Mouse (Mus musculus) liver, embryonic 12.5 days (tissue): ENCODE measurements around the gene Nmrk1. TPM values are rescaled to one million over a fixed set of nuclear protein-coding genes. Genes with fewer than 3 reads are reported as not detected.

ENCODE experiments used
- ATAC-seq: fragments of 200-750 bp; cut with Nextera tagmentation; 2 replicates; pipeline ENCODE4 v1.8.0; 2017; ENCODE audit warnings: moderate number of reproducible peaks, mild to moderate bottlenecking, moderate library complexity
- H3K27ac ChIP-seq: fragments of 300-500 bp; sonication (generic); 2 replicates; pipeline ENCODE4 v1.5.1; 2016; ENCODE audit warnings: mild to moderate bottlenecking
- H3K27me3 ChIP-seq: fragments of 300-500 bp; sonication (generic); replicated peaks from 2 replicates; pipeline ENCODE4 v1.6.1; 2016; ENCODE audit warnings: mild to moderate bottlenecking, moderate library complexity
- H3K36me3 ChIP-seq: fragments of 300-500 bp; sonication (generic); 2 replicates; pipeline ENCODE4 v1.6.1; 2016; ENCODE audit warnings: mild to moderate bottlenecking, moderate library complexity
- H3K4me1 ChIP-seq: fragments of 300-500 bp; sonication (generic); 2 replicates; pipeline ENCODE4 v1.6.1; 2016
- H3K4me2 ChIP-seq: fragments of 300-500 bp; sonication (generic); 2 replicates; pipeline ENCODE4 v1.6.1; 2016; ENCODE audit warnings: mild to moderate bottlenecking, moderate library complexity
- H3K4me3 ChIP-seq: fragments of 300-500 bp; sonication (generic); 2 replicates; pipeline ENCODE4 v1.5.1; 2016; ENCODE audit warnings: mild to moderate bottlenecking, moderate library complexity
- H3K9ac ChIP-seq: fragments of 300-500 bp; sonication (generic); 2 replicates; pipeline ENCODE4 v1.6.1; 2016; ENCODE audit warnings: mild to moderate bottlenecking, moderate library complexity
- H3K9me3 ChIP-seq: fragments of 300-500 bp; sonication (generic); replicated peaks from 2 replicates; pipeline ENCODE4 v1.6.1; 2016; ENCODE audit warnings: mild to moderate bottlenecking, moderate library complexity
- WGBS: fragments of 180-500 bp; shearing (Covaris S2); methylation state at CpG from one replicate; pipeline ENCODE4 v1.1.7; 2016; ENCODE audit not compliant: insufficient replicate concordance; 5-methylcytosine and 5-hydroxymethylcytosine counted together
- polyA plus RNA-seq: library from polyadenylated mRNA; unstranded; fragments of >200 nt; fragmentation: Nextera tagmentation; extraction: Ambion mirVana; gene quantifications from 2 replicates; pipeline ENCODE4 v1.2.1, GENCODE M21; 2016

The Nmrk1 gene
- polyA plus RNA-seq, 1 experiment from 2014 or later: 7.2 TPM

DNA sequence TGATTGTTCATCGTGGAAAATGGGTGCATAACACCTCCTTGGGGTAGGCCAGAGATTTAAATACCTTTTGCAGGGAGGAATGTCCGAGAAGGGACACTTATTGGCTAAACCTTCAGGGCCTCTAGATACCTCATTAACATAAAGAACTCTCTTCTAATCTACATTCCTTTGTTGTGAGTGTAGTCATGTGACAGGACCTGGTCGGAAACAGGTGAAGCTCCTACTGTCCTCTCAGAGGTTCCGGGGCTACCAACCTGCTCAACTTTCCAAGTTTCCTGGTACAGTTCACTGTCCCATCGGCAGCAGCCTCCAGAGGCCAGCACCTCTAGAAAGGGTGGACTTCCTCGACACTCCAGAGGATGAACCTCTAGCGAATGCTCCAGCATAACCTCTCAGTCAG, 24.2 kb downstream of the Nmrk1 start:
- Histone ChIP-seq H3K27ac (no peak overlapping the region), H3K4me1 (peaks cover 45% of the 10 kb centered on the region), H3K27me3 (no peaks in the 10 kb centered on the region), H3K4me3 (no peak overlapping the region), H3K4me2 (no peak overlapping the region), H3K9me3 (no peaks in the 10 kb centered on the region), H3K9ac (no peak overlapping the region), H3K36me3 (no peaks in the 10 kb centered on the region)
- ATAC-seq: no peak
- WGBS: 73% methylated on average over 7 of the region's 7 CpGs

- H3K9me3 ChIP-seq: no peaks in the 10 kb centered on the region
- no peaks in the 10 kb centered on the region for H3K27me3 ChIP-seq
- no peak overlapping the region for H3K4me2 ChIP-seq
- no peak overlapping the region for H3K4me3 ChIP-seq
- no peak for ATAC-seq
- WGBS: 73% methylated on average over 4 of the region's 4 CpGs
- H3K27ac ChIP-seq: no peak overlapping the region
- H3K4me1 ChIP-seq: peaks cover 40% of the 10 kb centered on the region
- H3K9ac ChIP-seq: no peak overlapping the region
- H3K36me3 ChIP-seq: no peaks in the 10 kb centered on the region
These were observed 26.7 kb downstream of the Nmrk1 start for GRCm38 (mm10) chr19:18658473-18658872.

DNA sequence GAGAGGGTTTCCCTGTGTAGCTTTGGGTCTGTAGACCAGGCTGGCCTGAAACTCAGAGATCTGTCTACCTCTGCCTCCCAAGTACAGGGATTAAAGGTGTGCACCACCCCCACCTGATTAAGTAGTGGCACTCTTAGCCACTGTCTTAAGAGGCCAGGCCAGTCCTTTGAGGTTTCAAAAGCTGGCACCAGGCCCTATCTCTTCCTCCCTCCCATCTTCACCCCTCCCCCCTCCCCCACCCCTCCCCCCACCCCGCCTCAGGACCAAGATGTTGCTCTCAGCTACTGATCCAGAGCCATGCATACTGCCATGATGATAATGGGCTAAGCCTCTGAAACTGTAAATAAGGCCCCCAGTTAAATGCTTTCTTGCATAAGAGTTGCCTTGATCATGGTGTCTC, 27.6 kb downstream of the Nmrk1 start:
- Histone ChIP-seq H3K27me3 (no peaks in the 10 kb centered on the region), H3K36me3 (no peaks in the 10 kb centered on the region), H3K4me3 (no peak overlapping the region), H3K9me3 (no peaks in the 10 kb centered on the region), H3K9ac (no peak overlapping the region), H3K27ac (0 out of 2 replicates have a peak overlapping the region, but pooled peaks have one; percentile 20), H3K4me2 (no peak overlapping the region), H3K4me1 (peaks cover 32% of the 10 kb centered on the region)
- ATAC-seq: peak; percentile 76
- WGBS: 60% methylated on average over 1 of the region's 1 CpGs

- Histone ChIP-seq H3K4me2 (no peak overlapping the region), H3K27me3 (no peaks in the 10 kb centered on the region), H3K9me3 (no peaks in the 10 kb centered on the region), H3K36me3 (no peaks in the 10 kb centered on the region), H3K9ac (no peak overlapping the region), H3K4me3 (no peak overlapping the region), H3K27ac (no peak overlapping the region), H3K4me1 (peaks cover 21% of the 10 kb centered on the region)
- WGBS: 82% methylated on average over 3 of the region's 3 CpGs
- ATAC-seq: no peak
These were observed 28.7 kb downstream of the Nmrk1 start for GRCm38 (mm10) chr19:18660466-18660865.

DNA sequence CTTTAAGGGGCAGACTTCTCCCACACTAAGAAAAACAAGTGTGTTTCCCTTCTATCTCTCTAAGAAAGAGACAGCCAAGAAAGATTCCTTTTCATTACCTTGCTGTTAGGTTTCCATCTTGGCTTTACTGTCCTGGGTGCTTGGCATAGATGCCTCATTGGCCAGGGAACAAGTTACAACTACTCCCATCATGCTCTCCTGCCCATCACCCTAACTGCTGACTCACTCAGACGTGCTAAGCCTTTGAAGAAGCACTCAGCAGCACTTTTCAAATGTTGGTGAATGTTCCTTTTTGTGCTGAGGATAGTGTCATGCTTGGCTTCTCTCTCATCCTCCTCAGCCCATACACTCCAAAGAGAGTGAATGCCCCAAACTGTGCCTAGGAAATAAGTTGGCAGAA, 29.9 kb downstream of the Nmrk1 start:
- Histone ChIP-seq H3K9me3 (no peaks in the 10 kb centered on the region), H3K27me3 (no peaks in the 10 kb centered on the region), H3K4me2 (no peak overlapping the region), H3K36me3 (no peaks in the 10 kb centered on the region), H3K4me3 (no peak overlapping the region), H3K4me1 (peaks cover 20% of the 10 kb centered on the region), H3K9ac (no peak overlapping the region), H3K27ac (no peak overlapping the region)
- peak; percentile 65; the same call in 1 of the 2 replicates for ATAC-seq
- WGBS: 24% methylated on average over 1 of the region's 1 CpGs

DNA sequence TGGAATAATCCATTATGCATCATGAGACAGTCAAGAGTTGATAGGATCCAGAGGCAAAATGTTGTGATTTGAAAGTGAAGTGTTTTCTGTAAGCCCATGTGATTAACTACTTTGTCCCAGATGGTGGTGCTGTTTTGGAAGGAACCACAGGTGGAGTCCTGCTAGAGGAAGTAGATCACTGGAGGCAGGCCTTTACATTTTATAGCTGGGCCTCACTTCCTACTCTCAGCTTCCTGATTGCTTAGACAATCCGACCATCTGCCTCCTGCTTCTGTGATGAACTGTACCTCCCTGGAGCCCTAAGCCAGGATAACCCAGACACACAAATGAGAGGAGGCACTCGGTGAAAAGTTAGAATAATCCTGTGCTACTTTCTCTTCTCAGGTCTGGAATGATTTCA, 32.2 kb downstream of the Nmrk1 start:
- no peak overlapping the region for H3K4me3 ChIP-seq
- H3K9ac ChIP-seq: no peak overlapping the region
- WGBS: 36% methylated on average over 2 of the region's 2 CpGs
- H3K36me3 ChIP-seq: no peaks in the 10 kb centered on the region
- no peak overlapping the region for H3K27ac ChIP-seq
- no peaks in the 10 kb centered on the region for H3K9me3 ChIP-seq
- H3K27me3 ChIP-seq: no peaks in the 10 kb centered on the region
- no peak for ATAC-seq
- no peak overlapping the region for H3K4me2 ChIP-seq
- H3K4me1 ChIP-seq: peaks cover 19% of the 10 kb centered on the region

GRCm38 (mm10) chr19:18666966-18667365, 35.2 kb downstream of the Nmrk1 start:
- H3K9ac ChIP-seq: no peak overlapping the region
- H3K36me3 ChIP-seq: no peaks in the 10 kb centered on the region
- H3K27ac ChIP-seq: no peak overlapping the region
- 81% methylated on average over 7 of the region's 7 CpGs for WGBS
- no peak for ATAC-seq
- no peak overlapping the region for H3K4me2 ChIP-seq
- H3K4me3 ChIP-seq: no peak overlapping the region
- peaks cover 15% of the 10 kb centered on the region for H3K4me1 ChIP-seq
- H3K9me3 ChIP-seq: no peaks in the 10 kb centered on the region
- H3K27me3 ChIP-seq: no peaks in the 10 kb centered on the region

- Histone ChIP-seq H3K27me3 (no peaks in the 10 kb centered on the region), H3K9me3 (no peaks in the 10 kb centered on the region), H3K36me3 (peaks cover 4% of the 10 kb centered on the region; the same call in 1 of the 2 replicates), H3K4me2 (no peak overlapping the region), H3K4me1 (peaks cover 29% of the 10 kb centered on the region), H3K27ac (0 out of 2 replicates have a peak overlapping the region, but pooled peaks have one; percentile 37), H3K9ac (no peak overlapping the region), H3K4me3 (no peak overlapping the region)
- ATAC-seq: no peak
- 91% methylated on average over 7 of the region's 7 CpGs for WGBS
These were observed 37.8 kb downstream of the Nmrk1 start for GRCm38 (mm10) chr19:18669551-18669950.

- under 1% methylated on average over 56 of the region's 58 CpGs for WGBS
- Histone ChIP-seq H3K27ac (peak within 1 kb of the TSS; percentile 93), H3K4me1 (peaks cover 39% of the 10 kb centered on the region), H3K9ac (peak within 1 kb of the TSS; percentile 91), H3K4me2 (peak within 1 kb of the TSS; percentile 82), H3K4me3 (peak within 1 kb of the TSS; percentile 83), H3K9me3 (no peaks in the 10 kb centered on the region), H3K36me3 (peaks cover 4% of the 10 kb centered on the region; the same call in 1 of the 2 replicates), H3K27me3 (no peaks in the 10 kb centered on the region)
- ATAC-seq: peak; percentile 94
These were observed 38.9 kb downstream of the Nmrk1 start, which contains the start of gene Carnmt1 for GRCm38 (mm10) chr19:18670608-18671007. Carnmt1 (plus strand) TSS chr19:18670764.

DNA sequence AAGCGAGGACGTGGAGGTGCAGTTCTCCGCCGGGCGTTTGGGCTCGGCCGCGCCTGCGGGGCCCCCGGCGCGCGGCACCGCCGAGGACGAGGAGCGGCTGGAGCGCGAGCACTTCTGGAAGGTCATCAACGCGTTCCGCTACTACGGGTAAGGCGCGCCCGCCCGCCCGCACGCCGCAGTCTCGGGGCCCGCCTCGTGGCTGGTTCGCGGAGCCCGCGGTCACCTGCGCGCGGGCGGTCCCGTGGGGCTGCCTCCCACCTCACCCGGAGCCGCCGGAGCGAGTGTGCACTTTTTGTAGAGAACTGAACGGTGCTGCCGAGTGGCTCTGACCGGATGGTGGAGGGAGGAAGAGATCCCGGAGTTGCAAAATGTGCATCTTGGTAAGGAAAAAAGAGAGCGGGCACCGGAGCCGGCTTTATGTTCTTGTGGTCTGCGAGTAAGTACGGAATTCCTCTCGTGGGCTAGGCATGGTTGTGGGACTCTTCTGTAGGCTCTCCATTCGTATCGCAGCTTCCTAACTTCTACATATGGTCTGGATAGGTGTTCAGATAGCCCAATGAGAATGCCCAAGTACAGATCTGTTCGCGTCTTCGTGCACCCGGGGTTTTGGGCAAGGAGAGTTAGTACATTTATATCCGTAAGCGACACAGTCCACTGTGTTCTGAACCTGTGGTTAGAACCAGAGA, 39.4 kb downstream of the Nmrk1 start:
- Histone ChIP-seq H3K9me3 (no peaks in the 10 kb centered on the region), H3K36me3 (peaks cover 4% of the 10 kb centered on the region; the same call in 1 of the 2 replicates), H3K27ac (peak overlapping the region; percentile 93), H3K4me2 (peak overlapping the region; percentile 82), H3K9ac (peak overlapping the region; percentile 91), H3K4me3 (peak overlapping the region; percentile 83), H3K27me3 (no peaks in the 10 kb centered on the region), H3K4me1 (peaks cover 45% of the 10 kb centered on the region)
- peak; percentile 75 for ATAC-seq
- WGBS: under 1% methylated on average over 50 of the region's 64 CpGs

DNA sequence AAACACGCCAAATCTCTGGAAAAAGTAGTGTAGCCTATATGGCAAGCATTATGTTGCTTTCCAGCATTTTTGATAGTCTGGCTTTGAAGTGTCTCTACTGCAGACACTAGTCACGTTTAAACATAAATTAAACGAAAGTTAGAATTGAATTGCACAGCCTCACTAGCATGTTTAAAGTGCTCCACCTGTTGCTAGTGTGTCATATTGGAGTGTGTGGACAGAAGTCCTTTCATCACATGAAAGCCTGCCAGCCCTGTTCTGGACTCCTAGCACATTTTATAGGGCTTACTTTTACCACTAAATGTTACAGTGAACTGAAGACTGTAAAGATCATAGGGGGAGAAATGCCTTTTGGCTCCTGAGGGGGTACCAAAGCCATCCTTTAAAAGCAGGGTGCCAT, 40.7 kb downstream of the Nmrk1 start:
- no peaks in the 10 kb centered on the region for H3K27me3 ChIP-seq
- H3K4me1 ChIP-seq: peaks cover 50% of the 10 kb centered on the region
- H3K27ac ChIP-seq: peak overlapping the region; percentile 40; the same call in 1 of the 2 replicates
- H3K9me3 ChIP-seq: no peaks in the 10 kb centered on the region
- peak overlapping the region; percentile 82 for H3K4me2 ChIP-seq
- ATAC-seq: no peak
- peaks cover 4% of the 10 kb centered on the region; the same call in 1 of the 2 replicates for H3K36me3 ChIP-seq
- H3K4me3 ChIP-seq: peak overlapping the region; percentile 83
- WGBS: 52% methylated on average over 3 of the region's 3 CpGs
- H3K9ac ChIP-seq: peak overlapping the region; percentile 91

DNA sequence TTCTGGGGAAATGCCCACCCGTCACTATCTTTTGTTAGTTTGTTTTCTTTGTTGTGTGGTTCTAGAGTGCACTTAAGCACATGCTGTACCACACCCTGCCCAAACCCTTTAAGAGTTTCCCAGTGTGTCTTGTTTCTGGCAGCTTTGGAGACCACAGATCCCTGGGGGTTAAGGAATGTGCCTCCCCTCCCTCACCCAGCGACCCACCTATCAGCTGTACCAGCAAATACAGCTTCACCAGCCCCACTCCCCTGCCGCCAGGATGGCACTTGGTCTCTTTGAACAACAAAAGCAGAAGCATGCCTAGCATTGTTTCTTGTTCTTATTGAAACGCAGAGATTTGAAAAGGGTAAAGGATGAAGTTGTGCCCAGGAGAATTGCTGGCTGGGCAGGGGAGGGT, 41.4 kb downstream of the Nmrk1 start:
- peaks cover 50% of the 10 kb centered on the region for H3K4me1 ChIP-seq
- peaks cover 6% of the 10 kb centered on the region; the same call in 1 of the 2 replicates for H3K36me3 ChIP-seq
- H3K27me3 ChIP-seq: no peaks in the 10 kb centered on the region
- WGBS: 53% methylated on average over 4 of the region's 4 CpGs
- H3K9ac ChIP-seq: peak overlapping the region; percentile 91
- peak overlapping the region; percentile 82 for H3K4me2 ChIP-seq
- ATAC-seq: no peak
- H3K4me3 ChIP-seq: peak overlapping the region; percentile 83
- H3K9me3 ChIP-seq: no peaks in the 10 kb centered on the region
- H3K27ac ChIP-seq: peak overlapping the region; percentile 40; the same call in 1 of the 2 replicates
